Mouse (Mus musculus): ENCODE data around the gene Ugt1a8.

DNA sequence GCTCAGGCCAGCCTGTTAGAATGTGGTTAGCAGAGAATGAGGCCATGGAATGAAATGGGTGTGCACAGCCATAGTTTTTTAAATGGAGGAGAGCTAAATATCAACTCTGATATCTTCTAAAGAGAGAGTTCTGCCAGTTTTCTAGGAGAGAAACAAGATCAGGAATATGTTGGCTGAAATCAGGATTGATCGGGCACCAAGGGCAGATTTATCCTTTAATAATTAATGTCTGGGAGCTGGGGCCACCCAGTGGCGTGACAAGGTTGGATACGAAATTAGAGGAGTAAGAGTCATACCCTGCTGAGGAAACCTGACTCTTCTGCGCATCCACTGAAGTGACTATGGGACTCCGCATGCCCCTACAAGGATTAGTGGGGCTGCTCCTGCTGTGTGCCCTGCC, 78.1 kb downstream of the Ugt1a8 start, which contains the start of gene Ugt1a5:
- TF ChIP-seq CTCF (conservative IDR thresholded peaks at IDR 0.05; ENCODE audit: insufficient read depth, insufficient read length, low read depth, low read length) = 0 out of 2 replicates have a peak, but pooled peaks have one; percentile 16
- no peak for TF ChIP-seq POLR2A (IDR thresholded peaks at IDR 0.05; ENCODE audit: low read depth, low read length)
